Mouse (Mus musculus) c-Kit-negative CD71-positive TER-119-positive erythroid progenitor cells, embryonic 14.5 days (primary cell): ENCODE measurements around the gene Rnase2a.
"Not testable (repeated sequence)": the region's sequence is repeated elsewhere in the genome, so short reads cannot be mapped to it uniquely, and the experiment has no call there.

Source experiments
- DNase-seq: peaks from one replicate; pipeline ENCODE4 v3.0.0-alpha.2; 2013; ENCODE audit warnings: low read depth, low spot score

Gene Rnase2a

DNA sequence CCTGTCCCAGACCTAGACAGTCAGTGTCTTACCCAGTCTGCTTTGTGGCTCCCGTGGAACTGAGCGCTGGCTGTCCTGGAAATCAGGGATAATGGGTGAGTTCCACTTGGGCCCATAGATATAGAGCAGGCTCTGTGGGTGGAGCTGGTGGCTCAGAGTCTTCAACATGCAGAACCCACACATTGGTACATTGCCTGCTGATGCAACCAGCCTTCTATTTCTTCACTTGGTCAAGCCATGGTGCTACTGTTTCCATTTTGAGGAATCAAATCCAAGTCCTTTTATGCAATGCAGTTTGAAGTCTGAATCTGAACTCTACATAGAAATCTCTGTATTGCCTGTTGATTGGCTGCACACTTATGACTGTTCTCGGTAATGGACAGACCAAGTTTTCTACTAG is at the start of gene Rnase2a:
TSS of gene Rnase2a (minus strand) at position 72 of the 400 bp plus-strand sequence.
- DNase-seq = no peak

- no peak for DNase-seq
Measured at GRCm38 (mm10) chr14:51291505-51291904, 35.6 kb upstream of the Rnase2a start.

DNA sequence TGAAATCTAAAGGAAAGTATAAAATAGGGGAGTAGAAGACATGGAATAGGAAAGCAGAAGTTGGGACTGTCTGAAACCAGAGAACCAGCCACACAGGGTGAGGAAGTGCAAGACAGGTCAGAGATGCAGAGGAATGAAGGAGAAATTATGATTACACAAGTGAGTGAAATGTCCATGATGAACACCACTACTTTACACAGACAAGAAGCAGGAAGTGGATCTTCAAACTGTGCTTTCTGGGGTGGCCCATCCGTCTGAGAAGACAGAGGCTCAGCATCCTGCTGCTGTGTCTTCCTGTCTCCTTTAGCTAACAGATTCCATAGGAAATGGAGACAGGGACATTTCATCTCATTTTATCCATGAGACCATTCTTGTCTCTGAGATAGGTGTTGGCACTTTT is 22.6 kb upstream of the Rnase2a start:
- DNase-seq = not testable (repeated sequence)

DNA sequence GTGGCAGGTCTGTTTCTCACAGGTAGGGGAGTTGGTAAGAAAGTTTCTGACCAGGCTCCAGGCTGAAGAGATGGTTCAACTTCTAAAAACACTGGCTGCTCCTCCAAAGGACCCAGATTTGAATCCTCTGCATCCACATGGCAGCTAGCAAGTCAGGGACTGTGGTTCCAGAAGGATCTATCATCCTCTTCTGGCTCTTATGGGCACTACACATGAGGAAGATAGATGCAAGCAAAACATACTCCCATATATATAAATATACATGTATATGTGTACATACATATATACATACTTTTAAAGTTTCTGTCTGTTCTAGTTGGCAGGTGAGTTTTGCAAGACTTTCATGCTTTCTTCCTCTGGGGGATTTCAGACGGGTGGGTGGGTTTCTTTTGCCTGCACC is 12.8 kb upstream of the Rnase2a start:
- DNase-seq = no peak

DNA sequence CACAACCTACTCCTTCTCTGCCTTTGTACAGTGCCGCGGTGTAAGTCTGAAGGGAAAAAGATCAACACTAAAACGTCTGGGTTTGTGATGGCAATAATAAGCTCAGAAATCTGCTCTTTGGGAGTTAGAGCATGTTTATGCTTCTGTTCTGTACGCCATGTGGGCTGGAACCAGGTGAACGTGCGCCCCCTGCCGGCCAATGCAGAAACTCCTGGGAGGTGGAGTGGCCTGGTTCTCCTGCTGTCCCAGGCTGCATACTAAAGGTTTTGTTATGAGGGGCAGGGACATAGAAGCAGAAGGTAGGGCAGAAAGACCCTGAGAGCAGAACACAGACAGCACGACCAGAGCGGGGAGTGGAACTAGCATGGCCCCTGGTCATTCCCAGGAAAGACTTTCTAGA is 10.2 kb upstream of the Rnase2a start:
- peak; percentile 39 for DNase-seq

DNA sequence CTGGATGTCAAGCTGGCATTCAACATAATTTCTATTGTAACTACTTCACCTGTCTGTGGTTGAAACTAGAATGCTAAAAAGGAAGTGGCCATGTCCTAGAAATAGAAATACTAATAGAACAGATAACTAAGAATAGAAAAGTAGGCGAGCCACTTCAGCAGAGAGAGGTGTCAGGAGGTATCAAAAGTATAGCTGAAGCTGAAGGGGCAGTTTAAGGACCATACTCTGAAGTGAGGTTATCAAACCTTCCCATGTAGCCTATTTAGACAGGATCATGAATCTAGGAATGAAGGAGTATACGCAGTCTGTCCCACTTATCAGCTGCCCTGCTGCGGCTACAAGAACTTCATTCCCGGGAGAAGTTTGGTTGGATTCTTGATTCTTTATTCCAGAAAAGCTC is 9.8 kb upstream of the Rnase2a start:
- no peak for DNase-seq

- no peak for DNase-seq
Measured at GRCm38 (mm10) chr14:51262397-51262796, 6.5 kb upstream of the Rnase2a start.

- DNase-seq = no peak
Measured at GRCm38 (mm10) chr14:51259741-51260140, 3.8 kb upstream of the Rnase2a start.

- DNase-seq = no peak
Measured at GRCm38 (mm10) chr14:51253569-51253968, 2.3 kb downstream of the Rnase2a start.

- not testable (repeated sequence) for DNase-seq
Measured at GRCm38 (mm10) chr14:51252206-51252605, 3.7 kb downstream of the Rnase2a start.

DNA sequence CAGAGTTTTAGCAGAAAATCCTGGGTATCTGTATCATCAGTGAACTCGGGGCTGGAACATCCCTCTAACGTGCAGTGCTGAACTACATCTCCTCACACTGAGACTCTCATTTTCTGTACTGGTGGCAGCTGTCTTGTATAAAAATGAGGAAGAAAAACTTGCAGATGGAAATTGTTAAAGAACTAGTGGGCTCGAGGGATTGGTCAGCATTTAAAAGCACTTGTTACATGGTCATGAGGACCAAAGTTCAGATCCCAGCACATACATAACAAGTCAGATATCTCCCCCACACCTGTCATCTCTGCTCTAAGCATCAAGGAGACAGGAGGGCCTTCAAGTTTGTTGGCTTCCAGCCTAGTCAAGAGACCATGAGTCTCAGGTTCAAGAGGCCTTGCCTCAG is 5.6 kb downstream of the Rnase2a start:
- DNase-seq = no peak

DNA sequence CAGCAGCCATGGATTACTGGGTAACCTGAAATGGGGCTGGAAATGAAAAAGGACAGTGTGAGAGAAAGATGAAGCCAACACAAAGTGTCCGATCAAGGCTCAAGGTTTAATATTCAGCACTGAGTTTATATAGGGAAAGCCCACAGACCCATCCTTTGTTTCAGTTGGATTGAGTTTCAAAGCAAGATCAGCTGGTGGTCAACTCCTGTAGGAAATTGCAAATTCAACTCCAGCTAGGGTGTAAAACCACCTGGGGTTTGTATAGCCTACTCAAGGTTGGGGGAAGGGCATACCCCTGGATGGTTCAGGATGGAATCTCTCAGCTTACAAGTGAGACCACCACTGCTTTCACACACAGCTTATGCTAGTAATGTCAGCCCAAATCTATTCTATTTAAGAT is 8.2 kb downstream of the Rnase2a start:
- DNase-seq = no peak

DNA sequence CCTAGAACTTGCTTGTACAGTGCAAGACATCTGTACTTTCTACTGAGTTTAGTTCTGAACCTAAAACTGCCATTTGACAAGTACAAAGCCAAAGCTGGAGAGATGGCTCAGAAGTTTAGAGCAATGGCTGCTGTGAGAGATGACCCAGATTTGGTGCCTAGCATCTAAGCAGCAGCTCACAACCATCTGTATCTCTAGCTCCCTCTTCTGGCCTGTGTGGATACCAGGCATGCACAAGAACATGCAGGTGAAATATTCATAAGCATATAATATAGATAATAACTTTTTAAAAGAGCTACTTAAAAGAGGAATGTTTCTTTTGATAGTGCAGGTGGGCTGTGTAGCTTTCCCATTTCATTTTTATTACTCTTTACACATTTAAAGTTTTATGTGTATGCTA is 15.0 kb downstream of the Rnase2a start:
- peak; percentile 22 for DNase-seq

DNA sequence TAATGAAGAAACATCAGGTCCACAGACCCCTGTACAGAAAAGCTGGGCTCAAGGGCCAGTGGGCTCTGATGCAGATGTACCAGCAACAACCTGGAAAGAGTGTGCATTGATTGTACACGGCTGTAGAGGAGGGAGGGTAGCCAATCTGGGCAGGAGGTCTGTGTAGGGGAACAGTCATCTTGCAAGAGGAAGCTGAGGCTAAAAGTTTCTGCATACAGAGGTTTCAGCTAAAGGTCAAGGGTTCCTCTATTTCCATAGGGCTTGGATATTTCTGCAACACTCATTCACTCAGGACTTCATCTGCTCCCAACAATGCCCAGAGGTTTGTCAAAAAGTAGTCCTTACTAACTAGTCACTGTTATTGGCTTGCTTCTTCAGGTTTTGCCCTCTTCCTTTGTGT is 18.4 kb downstream of the Rnase2a start:
- not testable (repeated sequence) for DNase-seq

GRCm38 (mm10) chr14:51229657-51230056 is 26.3 kb downstream of the Rnase2a start:
- not testable (repeated sequence) for DNase-seq

DNA sequence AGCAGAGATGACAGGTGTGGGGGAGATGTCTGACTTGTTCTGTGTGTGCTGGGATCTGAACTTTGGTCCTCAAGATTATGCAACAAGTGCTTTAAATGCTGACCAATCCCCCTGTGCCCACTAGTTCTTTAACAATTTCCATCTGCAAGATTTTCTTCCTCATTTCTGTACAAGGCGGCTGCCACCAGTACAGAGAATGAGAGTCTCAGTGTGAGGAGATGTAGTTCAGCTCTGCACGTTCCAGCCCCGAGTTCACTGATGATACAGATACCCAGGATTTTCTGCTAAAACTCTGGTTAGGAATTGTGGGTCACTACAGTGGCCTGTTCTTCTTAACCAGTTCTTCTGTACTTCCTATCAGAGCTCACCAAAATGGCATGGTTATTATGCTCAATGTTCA is 35.8 kb downstream of the Rnase2a start:
- DNase-seq = not testable (repeated sequence)
